Mouse (Mus musculus) layer of hippocampus, adult 11-12 months (tissue): ENCODE results near the gene Chd2.
"Not testable (repeated sequence)": the region's sequence is repeated elsewhere in the genome, so short reads cannot be mapped to it uniquely, and the experiment has no call there.

Experiments used
- DNase-seq: peaks from one replicate; pipeline ENCODE4 v3.0.0; 2022; ENCODE audit warnings: low spot score

The Chd2 gene

GRCm38 (mm10) chr7:73520231-73520630 lies 21.4 kb downstream of the Chd2 start:
- DNase-seq = no peak

GRCm38 (mm10) chr7:73519060-73519796 lies 22.4 kb downstream of the Chd2 start:
- DNase-seq = no peak

- not testable (repeated sequence) for DNase-seq
Measured at GRCm38 (mm10) chr7:73518373-73518980, 23.2 kb downstream of the Chd2 start.

GRCm38 (mm10) chr7:73517432-73518054 lies 24.1 kb downstream of the Chd2 start:
- no peak for DNase-seq

GRCm38 (mm10) chr7:73516820-73517219 lies 24.8 kb downstream of the Chd2 start:
- no peak for DNase-seq

- no peak for DNase-seq
Measured at GRCm38 (mm10) chr7:73514560-73514959, 27.1 kb downstream of the Chd2 start.

GRCm38 (mm10) chr7:73512422-73512821 lies 29.2 kb downstream of the Chd2 start:
- DNase-seq = no peak

GRCm38 (mm10) chr7:73508688-73509087 lies 32.9 kb downstream of the Chd2 start:
- no peak for DNase-seq

- no peak for DNase-seq
Measured at GRCm38 (mm10) chr7:73507491-73507890, 34.1 kb downstream of the Chd2 start.

GRCm38 (mm10) chr7:73506852-73507251 lies 34.8 kb downstream of the Chd2 start:
- no peak for DNase-seq

- no peak for DNase-seq
Measured at GRCm38 (mm10) chr7:73505266-73505665, 36.4 kb downstream of the Chd2 start.

- DNase-seq = no peak
Measured at GRCm38 (mm10) chr7:73498200-73498599, 43.4 kb downstream of the Chd2 start.

GRCm38 (mm10) chr7:73489261-73489660 lies 52.4 kb downstream of the Chd2 start:
- DNase-seq = no peak

GRCm38 (mm10) chr7:73481094-73481493 lies 60.5 kb downstream of the Chd2 start:
- no peak for DNase-seq

GRCm38 (mm10) chr7:73479506-73479905 lies 62.1 kb downstream of the Chd2 start:
- no peak for DNase-seq

GRCm38 (mm10) chr7:73478157-73479058 lies 63.2 kb downstream of the Chd2 start:
- DNase-seq = no peak

GRCm38 (mm10) chr7:73467741-73468140 lies 73.9 kb downstream of the Chd2 start:
- no peak for DNase-seq

- no peak for DNase-seq
Measured at GRCm38 (mm10) chr7:73463546-73463945, 78.1 kb downstream of the Chd2 start.

GRCm38 (mm10) chr7:73454113-73454512 lies 87.5 kb downstream of the Chd2 start:
- DNase-seq = no peak

- no peak for DNase-seq
Measured at GRCm38 (mm10) chr7:73452187-73452808, 89.3 kb downstream of the Chd2 start.

GRCm38 (mm10) chr7:73451594-73451993 lies 90.0 kb downstream of the Chd2 start:
- no peak for DNase-seq

- no peak for DNase-seq
Measured at GRCm38 (mm10) chr7:73442246-73442645, 99.4 kb downstream of the Chd2 start.
